ENCODE assay signal across 10 mouse cellular contexts in the genomic region with DNA sequence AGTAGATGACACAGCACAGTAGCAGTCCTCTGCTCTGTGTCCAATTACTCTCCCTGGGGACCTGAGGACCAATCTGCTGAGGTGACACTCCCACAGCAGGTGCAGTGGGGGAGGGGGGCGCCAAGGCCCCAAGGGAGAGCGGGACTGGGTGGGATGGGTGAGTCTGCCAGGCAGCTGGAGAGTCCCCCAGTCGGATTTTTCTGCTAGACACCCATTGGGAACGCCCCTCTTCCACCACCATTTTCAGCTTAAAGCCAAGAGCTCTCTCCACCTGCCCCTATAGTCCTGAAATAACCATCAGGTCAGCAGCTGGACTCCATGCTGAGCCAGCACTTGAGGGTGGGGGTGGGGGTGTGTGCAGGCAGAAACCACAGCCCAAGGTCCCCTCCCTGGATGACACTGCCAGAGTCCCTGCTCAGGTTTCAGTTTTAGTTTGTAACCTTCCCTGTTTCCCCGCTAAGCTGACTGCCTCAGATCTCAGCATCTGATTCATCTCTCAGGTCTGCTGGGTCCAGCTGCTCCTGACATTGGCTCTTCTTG.
A peak's percentile ranks its signal among the peaks of the same experiment; 100 is the strongest.
DNase-seq lines count a peak whose midpoint lies in the region; ATAC-seq lines count a peak whose summit lies in the region.
"Had no signal": no experiment of that assay in that cellular context is flagged by ENCODE, and none has a peak within 500 bp of the region (broad histone marks: within the 10 kb centered on the region; RNA-seq: fewer than 3 reads in every experiment).

No protein-coding gene starts in this region.

- 0 out of 2 replicates have a peak, but pooled peaks cover 13% of the 10 kb centered on the region for H3K27me3 ChIP-seq in hindbrain, embryonic 13.5 days
- 0 out of 2 replicates have a peak, but pooled peaks cover 2% of the 10 kb centered on the region for H3K27me3 ChIP-seq in hindbrain, embryonic 16.5 days (replicated peaks; ENCODE audit: control insufficient read depth, insufficient read depth, low read length)

- peak overlapping the region; percentile 23; the same call in 1 of the 2 replicates for H3K27ac ChIP-seq in hindbrain, embryonic 13.5 days
- no peak overlapping the region for H3K27ac ChIP-seq in hindbrain, embryonic 16.5 days (ENCODE audit: low read depth, low read length)

- no peak overlapping the region for H3K4me3 ChIP-seq in hindbrain, embryonic 13.5 days
- H3K4me3 ChIP-seq in hindbrain, embryonic 16.5 days (ENCODE audit: low read length) = no peak overlapping the region

- H3K36me3 ChIP-seq in hindbrain, embryonic 13.5 days = no peaks in the 10 kb centered on the region
- no peaks in the 10 kb centered on the region for H3K36me3 ChIP-seq in hindbrain, embryonic 16.5 days (ENCODE audit: control insufficient read depth, insufficient read depth, low read length)

- peaks cover 67% of the 10 kb centered on the region for H3K4me1 ChIP-seq in hindbrain, embryonic 13.5 days (replicated peaks)
- H3K4me1 ChIP-seq in hindbrain, embryonic 16.5 days (ENCODE audit: control insufficient read depth, insufficient read depth, low read depth, low read length) = peaks cover 52% of the 10 kb centered on the region

- whole genome bisulfite sequencing in hindbrain, embryonic 13.5 days = 49% methylated on average over 5 of the region's 5 CpGs
- WGBS in hindbrain, embryonic 16.5 days = 50% methylated on average over 5 of the region's 5 CpGs

- H3K9ac ChIP-seq in hindbrain, embryonic 13.5 days = no peak overlapping the region
- H3K9ac ChIP-seq in hindbrain, embryonic 16.5 days (ENCODE audit: low read depth, low read length) = no peak overlapping the region

- peak; percentile 21 for DNase-seq in thymus, postnatal 0 days (ENCODE audit: low spot score)
- DNase-seq in thymus, postnatal 10 days (ENCODE audit: low spot score in 2 of 2) = no peak
- DNase-seq in T-cell, adult 2 months (ENCODE audit: low spot score) = no peak
- DNase-seq in frontal cortex, postnatal 10 days (ENCODE audit: low spot score in 2 of 2) = no peak
- DNase-seq: kidney, adult 11 months; layer of hippocampus, postnatal 36 days; spleen, adult 18-20 months had no signal

- ATAC-seq in hindbrain, embryonic 13.5 days (ENCODE audit: low FRiP score) = no peak
- ATAC-seq in hindbrain, embryonic 16.5 days = no peak
- peak; percentile 52 for ATAC-seq in granulocyte monocyte progenitor cell, adult 5-6 weeks (replicated peaks; ENCODE audit: poor library complexity, severe bottlenecking)

- no peaks in the 10 kb centered on the region for H3K9me3 ChIP-seq in hindbrain, embryonic 13.5 days
- H3K9me3 ChIP-seq in hindbrain, embryonic 16.5 days (ENCODE audit: control insufficient read depth, low read length) = no peaks in the 10 kb centered on the region

- H3K4me2 ChIP-seq in hindbrain, embryonic 13.5 days = no peak overlapping the region
- no peak overlapping the region for H3K4me2 ChIP-seq in hindbrain, embryonic 16.5 days (ENCODE audit: low read length)
